Mouse (Mus musculus) bone marrow macrophage, adult 2 months (primary cell): Measurements from ENCODE around the gene Med29. TPM values are rescaled to one million over a fixed set of nuclear protein-coding genes. Genes with fewer than 3 reads are reported as not detected.
"Not testable (repeated sequence)": the region's sequence is repeated elsewhere in the genome, so short reads cannot be mapped to it uniquely, and the experiment has no call there.

Source experiments
- H3K27ac ChIP-seq: 2 replicates; pipeline ENCODE4 v1.5.1; 2012; ENCODE audit warnings: low read depth, low read length; ENCODE audit not compliant: insufficient read depth
- H3K4me1 ChIP-seq: 2 replicates; pipeline ENCODE4 v1.6.1; 2012; ENCODE audit warnings: low read length; ENCODE audit not compliant: control insufficient read depth, insufficient read depth
- H3K4me3 ChIP-seq: 2 replicates; pipeline ENCODE4 v1.5.1; 2012; ENCODE audit warnings: mild to moderate bottlenecking, low read length, moderate library complexity; ENCODE audit not compliant: insufficient read depth
- CTCF ChIP-seq: IDR thresholded peaks from 2 replicates; pipeline ENCODE4 v1.5.1; 2012; ENCODE audit warnings: low read depth, mild to moderate bottlenecking, low read length, moderate library complexity
- POLR2A ChIP-seq: IDR thresholded peaks from 2 replicates; pipeline ENCODE4 v1.6.1; 2012; ENCODE audit warnings: mild to moderate bottlenecking, low read depth, low read length, borderline replicate concordance
- polyA plus RNA-seq: library from polyadenylated mRNA; stranded (reverse); fragments of >200 nt; gene quantifications from 2 replicates; pipeline ENCODE4 v1.2.4, GENCODE M21; 2012; ENCODE audit not compliant: missing spikeins, insufficient read depth, insufficient read length

Gene Med29
- polyA plus RNA-seq, 1 experiment = 12.5 TPM

- no peak overlapping the region for H3K27ac ChIP-seq
- H3K4me1 ChIP-seq = peaks cover 6% of the 10 kb centered on the region
- H3K4me3 ChIP-seq = no peak overlapping the region
- TF ChIP-seq CTCF (no peak), POLR2A (no peak)
Measured at GRCm38 (mm10) chr7:28398696-28399340, 6.3 kb upstream of the Med29 start.

GRCm38 (mm10) chr7:28398000-28398399 lies 5.5 kb upstream of the Med29 start:
- Histone ChIP-seq H3K4me1 (peaks cover 6% of the 10 kb centered on the region), H3K4me3 (no peak overlapping the region), H3K27ac (no peak overlapping the region)
- TF ChIP-seq CTCF (no peak), POLR2A (no peak)

GRCm38 (mm10) chr7:28395425-28395824 lies 2.9 kb upstream of the Med29 start:
- no peak for TF ChIP-seq POLR2A
- no peak for TF ChIP-seq CTCF
- peaks cover 7% of the 10 kb centered on the region for H3K4me1 ChIP-seq
- H3K27ac ChIP-seq = no peak overlapping the region
- H3K4me3 ChIP-seq = no peak overlapping the region

- peak overlapping the region; percentile 50 for H3K27ac ChIP-seq
Measured at GRCm38 (mm10) chr7:28393272-28393951, 904 bp upstream of the Med29 start.

GRCm38 (mm10) chr7:28390331-28390730 lies 2.2 kb downstream of the Med29 start:
- Histone ChIP-seq H3K27ac (0 out of 2 replicates have a peak overlapping the region, but pooled peaks have one; percentile 0), H3K4me1 (peaks cover 16% of the 10 kb centered on the region), H3K4me3 (no peak overlapping the region)
- TF ChIP-seq CTCF = no peak
- no peak for TF ChIP-seq POLR2A

More at GRCm38 (mm10) chr7:28393272-28393951, 904 bp upstream of the Med29 start:
- peak overlapping the region; percentile 83 for H3K4me3 ChIP-seq
- TF ChIP-seq CTCF = no peak
- no peak for TF ChIP-seq POLR2A
- H3K4me1 ChIP-seq = peaks cover 10% of the 10 kb centered on the region

- H3K4me1 ChIP-seq = peaks cover 41% of the 10 kb centered on the region
- not testable (repeated sequence) for H3K4me3 ChIP-seq, H3K27ac ChIP-seq
Measured at GRCm38 (mm10) chr7:28387384-28387783, 5.1 kb downstream of the Med29 start.

GRCm38 (mm10) chr7:28386877-28387276 lies 5.6 kb downstream of the Med29 start:
- peaks cover 43% of the 10 kb centered on the region for H3K4me1 ChIP-seq
- not testable (repeated sequence) for H3K27ac ChIP-seq, H3K4me3 ChIP-seq

GRCm38 (mm10) chr7:28386462-28386861 lies 6.0 kb downstream of the Med29 start:
- Histone ChIP-seq H3K27ac (peak overlapping the region; percentile 100), H3K4me1 (peaks cover 45% of the 10 kb centered on the region), H3K4me3 (peak overlapping the region; percentile 46)
- peak; percentile 74 for TF ChIP-seq CTCF
- TF ChIP-seq POLR2A = no peak

- H3K4me3 ChIP-seq = peak overlapping the region; percentile 46
- H3K27ac ChIP-seq = peak overlapping the region; percentile 100
- no peak for TF ChIP-seq POLR2A
- no peak for TF ChIP-seq CTCF
- peaks cover 42% of the 10 kb centered on the region for H3K4me1 ChIP-seq
Measured at GRCm38 (mm10) chr7:28386007-28386406, 6.5 kb downstream of the Med29 start.

GRCm38 (mm10) chr7:28385196-28385595 lies 7.3 kb downstream of the Med29 start:
- TF ChIP-seq CTCF (no peak), POLR2A (no peak)
- H3K4me3 ChIP-seq = no peak overlapping the region
- H3K27ac ChIP-seq = peak overlapping the region; percentile 99
- H3K4me1 ChIP-seq = peaks cover 42% of the 10 kb centered on the region

GRCm38 (mm10) chr7:28384162-28384561 lies 8.3 kb downstream of the Med29 start:
- Histone ChIP-seq H3K4me3 (no peak overlapping the region), H3K27ac (peak overlapping the region; percentile 99), H3K4me1 (peaks cover 41% of the 10 kb centered on the region)
- no peak for TF ChIP-seq POLR2A
- TF ChIP-seq CTCF = no peak
